Mouse (Mus musculus): ENCODE results near the gene Rom1. TPM values are rescaled to one million over a fixed set of nuclear protein-coding genes. Genes with fewer than 3 reads are reported as not detected.
A peak's percentile ranks its signal among the peaks of the same experiment; 100 is the strongest.

Gene Rom1
- polyA plus RNA-seq, 1 experiment from 2014 or later, result 2.4 TPM

DNA sequence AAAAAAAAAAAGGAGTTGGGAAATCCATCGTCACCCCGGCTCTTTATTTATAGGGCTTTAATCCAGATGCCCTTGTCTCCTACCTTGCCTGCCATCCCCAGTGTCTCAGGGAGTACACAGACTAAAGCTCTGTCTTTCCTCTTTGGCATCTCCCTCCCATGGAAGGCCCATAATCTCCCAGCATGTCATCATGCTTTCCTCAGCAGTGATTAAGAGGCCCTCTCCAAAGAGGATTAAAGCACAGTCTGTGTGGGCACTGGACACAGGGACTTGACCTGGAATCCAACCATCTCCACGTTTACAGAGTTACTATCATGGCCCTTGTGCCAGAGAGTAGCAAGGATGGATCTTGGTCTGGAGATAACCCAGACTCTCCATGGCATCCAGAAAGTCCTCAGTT, 45.5 kb downstream of the Rom1 start, which contains the start of the genes Lbhd1 and Gm49403:
Gene Lbhd1 (plus strand): TSS at position 117 of the 400 bp plus-strand sequence.
Gene Gm49403 (plus strand): TSS at position 315 of the 400 bp plus-strand sequence.
- no peak within 1 kb of the TSS for H3K4me2 ChIP-seq (ENCODE audit: low read depth, low read length)
- H3K4me1 ChIP-seq (ENCODE audit: control insufficient read depth, insufficient read depth, low read length), result peaks cover 16% of the 10 kb centered on the region
- H3K4me3 ChIP-seq (ENCODE audit: low read length), result no peak within 1 kb of the TSS
- no peaks in the 10 kb centered on the region for H3K27me3 ChIP-seq (ENCODE audit: control insufficient read depth, insufficient read depth, low read length)
- no peaks in the 10 kb centered on the region for H3K36me3 ChIP-seq (ENCODE audit: control insufficient read depth, insufficient read depth)
- ATAC-seq (replicated peaks; ENCODE audit: extremely low read depth, insufficient read depth, low FRiP score), result no peak
- no peaks in the 10 kb centered on the region for H3K9me3 ChIP-seq (replicated peaks; ENCODE audit: control insufficient read depth, low read length)
- H3K9ac ChIP-seq (ENCODE audit: low read length), result no peak within 1 kb of the TSS
- 67% methylated on average over 3 of the region's 3 CpGs for WGBS
- no peak within 1 kb of the TSS for H3K27ac ChIP-seq (ENCODE audit: low read length)

DNA sequence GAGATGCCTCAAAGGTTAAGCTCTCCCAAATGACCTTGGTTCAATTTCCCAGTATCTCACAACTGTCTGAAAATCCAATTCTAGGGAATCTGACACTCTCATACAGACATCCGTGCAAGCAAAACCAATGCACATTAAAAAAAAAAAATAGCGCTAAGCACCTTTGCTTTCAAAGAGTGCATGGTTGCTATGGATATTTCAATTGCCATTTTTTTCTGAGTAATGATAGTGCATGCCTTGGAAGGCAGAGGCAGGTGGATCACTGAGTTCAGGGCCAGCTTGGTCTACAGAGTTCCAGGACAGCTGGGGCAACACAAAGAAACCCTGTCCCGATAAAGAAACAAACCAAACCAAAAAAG, 48.1 kb downstream of the Rom1 start:
- H3K4me2 ChIP-seq (ENCODE audit: low read depth, low read length), result peak overlapping the region; percentile 85
- H3K9ac ChIP-seq (ENCODE audit: low read length), result peak overlapping the region; percentile 93
- ATAC-seq (replicated peaks; ENCODE audit: extremely low read depth, insufficient read depth, low FRiP score), result no peak
- no peaks in the 10 kb centered on the region for H3K27me3 ChIP-seq (ENCODE audit: control insufficient read depth, insufficient read depth, low read length)
- H3K4me1 ChIP-seq (ENCODE audit: control insufficient read depth, insufficient read depth, low read length), result peaks cover 8% of the 10 kb centered on the region
- peak overlapping the region; percentile 95 for H3K4me3 ChIP-seq (ENCODE audit: low read length)
- peaks cover 12% of the 10 kb centered on the region for H3K36me3 ChIP-seq (ENCODE audit: control insufficient read depth, insufficient read depth)
- H3K9me3 ChIP-seq (replicated peaks; ENCODE audit: control insufficient read depth, low read length), result no peaks in the 10 kb centered on the region
- 14% methylated on average over 3 of the region's 3 CpGs for WGBS
- peak overlapping the region; percentile 32; the same call in 1 of the 2 replicates for H3K27ac ChIP-seq (ENCODE audit: low read length)

DNA sequence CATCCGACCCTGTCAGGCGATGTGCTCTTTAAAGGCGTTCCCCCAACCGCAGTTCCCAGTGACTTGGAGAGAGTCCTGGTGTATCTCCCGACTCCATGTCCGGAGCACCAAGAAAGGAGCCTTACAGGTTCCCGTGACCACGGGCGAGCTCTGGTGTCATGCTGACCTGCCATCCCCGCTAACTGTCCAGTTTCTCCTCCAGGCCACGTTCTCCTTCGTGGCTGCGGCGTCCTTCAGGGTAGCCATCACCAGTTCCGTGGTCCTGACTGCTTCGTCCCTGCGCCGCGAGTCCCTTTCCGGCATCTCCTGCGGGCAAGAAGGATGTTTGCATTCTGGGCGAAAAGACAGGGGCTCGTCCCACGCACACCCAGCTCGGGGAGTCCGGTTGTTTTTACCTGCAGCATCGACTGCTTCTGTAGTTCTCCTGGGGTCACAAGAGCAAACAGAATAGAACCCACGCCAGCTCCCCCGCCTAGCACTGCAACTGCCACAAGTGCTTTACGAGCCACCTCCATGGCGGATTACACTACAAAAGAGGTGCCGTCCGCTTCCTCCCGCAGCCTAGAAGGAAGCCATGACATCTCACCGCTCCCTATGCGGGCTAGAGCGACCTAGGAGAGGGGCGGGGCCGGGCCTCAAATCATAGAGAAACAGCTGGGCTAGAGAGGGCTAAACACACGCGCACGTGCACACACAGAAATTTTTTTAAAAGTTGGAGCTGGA, 48.7 kb downstream of the Rom1 start, which contains the start of gene Uqcc3:
Gene Uqcc3 (minus strand): TSS at position 613 of the 723 bp plus-strand sequence.
- Histone ChIP-seq H3K4me2 (ENCODE audit: low read depth, low read length) (peak within 1 kb of the TSS; percentile 85), H3K36me3 (ENCODE audit: control insufficient read depth, insufficient read depth) (peaks cover 17% of the 10 kb centered on the region), H3K9ac (ENCODE audit: low read length) (peak within 1 kb of the TSS; percentile 93), H3K27ac (ENCODE audit: low read length) (peak within 1 kb of the TSS; percentile 92), H3K27me3 (ENCODE audit: control insufficient read depth, insufficient read depth, low read length) (no peaks in the 10 kb centered on the region), H3K9me3 (replicated peaks; ENCODE audit: control insufficient read depth, low read length) (no peaks in the 10 kb centered on the region), H3K4me3 (ENCODE audit: low read length) (peak within 1 kb of the TSS; percentile 95), H3K4me1 (ENCODE audit: control insufficient read depth, insufficient read depth, low read length) (peaks cover 8% of the 10 kb centered on the region)
- under 1% methylated on average over 42 of the region's 42 CpGs for WGBS
- ATAC-seq (replicated peaks; ENCODE audit: extremely low read depth, insufficient read depth, low FRiP score), result peak; percentile 92

Small RNA genes within 50 kb of the gene (microRNA-seq; reads per million reads assigned to microRNA genes)
- gene Mir5136, result not detected

Other genes starting within 250 kb of the Rom1 start
- gene Slc3a2, start 206.0 kb downstream of the Rom1 start, polyA plus RNA-seq (2015; fragmentation: Nextera tagmentation; extraction: Ambion mirVana), result 66.4 and 68.8 TPM in 2 replicates
- gene Wdr74, start 193.5 kb downstream of the Rom1 start, polyA plus RNA-seq (2015; fragmentation: Nextera tagmentation; extraction: Ambion mirVana), result 53.5 and 54.9 TPM in 2 replicates
- gene 1700092M07Rik, start 188.6 kb downstream of the Rom1 start, polyA plus RNA-seq (2015; fragmentation: Nextera tagmentation; extraction: Ambion mirVana), result 0.63 and 0.74 TPM in 2 replicates
- 91.5 and 91.7 TPM in 2 replicates for gene Stx5a, start 187.9 kb downstream of the Rom1 start, polyA plus RNA-seq (2015; fragmentation: Nextera tagmentation; extraction: Ambion mirVana)
- 134 and 145 TPM in 2 replicates for gene Nxf1, start 172.3 kb downstream of the Rom1 start, polyA plus RNA-seq (2015; fragmentation: Nextera tagmentation; extraction: Ambion mirVana)
- 138 and 158 TPM in 2 replicates for gene Tmem223, start 158.4 kb downstream of the Rom1 start, polyA plus RNA-seq (2015; fragmentation: Nextera tagmentation; extraction: Ambion mirVana)
- gene Tmem179b, start 154.9 kb downstream of the Rom1 start, polyA plus RNA-seq (2015; fragmentation: Nextera tagmentation; extraction: Ambion mirVana), result 57.1 and 60.9 TPM in 2 replicates
- gene Taf6l, start 142.9 kb downstream of the Rom1 start, polyA plus RNA-seq (2015; fragmentation: Nextera tagmentation; extraction: Ambion mirVana), result 17.4 and 19.3 TPM in 2 replicates
- 126 and 128 TPM in 2 replicates for gene Polr2g, start 130.8 kb downstream of the Rom1 start, polyA plus RNA-seq (2015; fragmentation: Nextera tagmentation; extraction: Ambion mirVana)
- 3.5 and 4.3 TPM in 2 replicates for gene Zbtb3, start 126.8 kb downstream of the Rom1 start, polyA plus RNA-seq (2015; fragmentation: Nextera tagmentation; extraction: Ambion mirVana)
- gene Ttc9c, start 110.0 kb downstream of the Rom1 start, polyA plus RNA-seq (2015; fragmentation: Nextera tagmentation; extraction: Ambion mirVana), result 35.5 and 37.7 TPM in 2 replicates
- gene Hnrnpul2, start 109.3 kb downstream of the Rom1 start, polyA plus RNA-seq (2015; fragmentation: Nextera tagmentation; extraction: Ambion mirVana), result 3.2 and 3.3 TPM in 2 replicates
- gene AC129217.1, start 99.6 kb downstream of the Rom1 start, polyA plus RNA-seq (2015; fragmentation: Nextera tagmentation; extraction: Ambion mirVana), result not detected in 2 replicates
- 43.9 and 44.3 TPM in 2 replicates for gene Bscl2, start 91.9 kb downstream of the Rom1 start, polyA plus RNA-seq (2015; fragmentation: Nextera tagmentation; extraction: Ambion mirVana)
- 1.2 and 1.4 TPM in 2 replicates for gene Gng3, start 90.2 kb downstream of the Rom1 start, polyA plus RNA-seq (2015; fragmentation: Nextera tagmentation; extraction: Ambion mirVana)
- 1.9 and 2.8 TPM in 2 replicates for gene Lrrn4cl, start 78.6 kb downstream of the Rom1 start, polyA plus RNA-seq (2015; fragmentation: Nextera tagmentation; extraction: Ambion mirVana)
- 130 and 133 TPM in 2 replicates for gene Ubxn1, start 57.9 kb downstream of the Rom1 start, polyA plus RNA-seq (2015; fragmentation: Nextera tagmentation; extraction: Ambion mirVana)
- gene Uqcc3, start 48.4 kb downstream of the Rom1 start, polyA plus RNA-seq (2015; fragmentation: Nextera tagmentation; extraction: Ambion mirVana), result 62.7 and 64.0 TPM in 2 replicates
- gene Lbhd1, start 45.6 kb downstream of the Rom1 start, polyA plus RNA-seq (2015; fragmentation: Nextera tagmentation; extraction: Ambion mirVana), result 25.2 and 42.5 TPM in 2 replicates
- not detected in 2 replicates for gene Gm49403, start 45.4 kb downstream of the Rom1 start, polyA plus RNA-seq (2015; fragmentation: Nextera tagmentation; extraction: Ambion mirVana)
- 39.7 and 54.5 TPM in 2 replicates for gene 1810009A15Rik, start 40.5 kb downstream of the Rom1 start, polyA plus RNA-seq (2015; fragmentation: Nextera tagmentation; extraction: Ambion mirVana)
- gene Gm49416, start 40.4 kb downstream of the Rom1 start, polyA plus RNA-seq (2015; fragmentation: Nextera tagmentation; extraction: Ambion mirVana), result not detected in 2 replicates
- 24.8 and 27.6 TPM in 2 replicates for gene Ints5, start 36.4 kb downstream of the Rom1 start, polyA plus RNA-seq (2015; fragmentation: Nextera tagmentation; extraction: Ambion mirVana)
- gene Ganab, start 31.3 kb downstream of the Rom1 start, polyA plus RNA-seq (2015; fragmentation: Nextera tagmentation; extraction: Ambion mirVana), result 56.7 and 62.6 TPM in 2 replicates
- gene B3gat3, start 9.0 kb downstream of the Rom1 start, polyA plus RNA-seq (2015; fragmentation: Nextera tagmentation; extraction: Ambion mirVana), result 32.7 and 38.0 TPM in 2 replicates
- gene Eml3, start 196 bp upstream of the Rom1 start, polyA plus RNA-seq (2015; fragmentation: Nextera tagmentation; extraction: Ambion mirVana), result 16.0 and 17.2 TPM in 2 replicates
- gene Mta2, start 12.5 kb upstream of the Rom1 start, polyA plus RNA-seq (2015; fragmentation: Nextera tagmentation; extraction: Ambion mirVana), result 92.1 and 96.0 TPM in 2 replicates
- gene Tut1, start 24.5 kb upstream of the Rom1 start, polyA plus RNA-seq (2015; fragmentation: Nextera tagmentation; extraction: Ambion mirVana), result 17.5 and 18.4 TPM in 2 replicates
- gene Eef1g, start 37.7 kb upstream of the Rom1 start, polyA plus RNA-seq (2015; fragmentation: Nextera tagmentation; extraction: Ambion mirVana), result 239 and 240 TPM in 2 replicates
- gene Ahnak, start 59.9 kb upstream of the Rom1 start, polyA plus RNA-seq (2015; fragmentation: Nextera tagmentation; extraction: Ambion mirVana), result 28.7 and 36.5 TPM in 2 replicates
- 0.91 and 1.8 TPM in 2 replicates for gene Scgb1a1, start 158.6 kb upstream of the Rom1 start, polyA plus RNA-seq (2015; fragmentation: Nextera tagmentation; extraction: Ambion mirVana)
- gene Asrgl1, start 206.3 kb upstream of the Rom1 start, polyA plus RNA-seq (2015; fragmentation: Nextera tagmentation; extraction: Ambion mirVana), result 18.9 and 21.6 TPM in 2 replicates

Data from heart, embryonic 16.5 days (tissue).